ENCODE assay signal across 26 mouse cellular contexts in genomic region chr2:72320661-72321060, GRCm38 (mm10). TPM values are rescaled to one million over a fixed set of nuclear protein-coding genes. Genes with fewer than 3 reads are reported as not detected.
DNase-seq lines count a peak whose midpoint lies in the region; ATAC-seq and TF ChIP-seq lines count a peak whose summit lies in the region.
"Had no signal": no experiment of that assay in that cellular context is flagged by ENCODE, and none has a peak within 500 bp of the region (broad histone marks: within the 10 kb centered on the region; RNA-seq: fewer than 3 reads in every experiment).

No protein-coding gene starts in this region.

- H3K9me3 ChIP-seq in kidney, postnatal 0 days (replicated peaks; ENCODE audit: low read length), result no peaks in the 10 kb centered on the region
- H3K9me3 ChIP-seq: embryonic facial prominence, embryonic 12.5 days; embryonic facial prominence, embryonic 15.5 days; G1E; hindbrain, embryonic 10.5 days; hindbrain, embryonic 13.5 days had no signal

- no peak overlapping the region for H3K27ac ChIP-seq in kidney, postnatal 0 days
- H3K27ac ChIP-seq: embryonic facial prominence, embryonic 12.5 days; embryonic facial prominence, embryonic 15.5 days; hindbrain, embryonic 10.5 days; hindbrain, embryonic 13.5 days had no signal

- no peaks in the 10 kb centered on the region for H3K36me3 ChIP-seq in kidney, postnatal 0 days (ENCODE audit: insufficient read depth, low read length)
- H3K36me3 ChIP-seq: embryonic facial prominence, embryonic 12.5 days; embryonic facial prominence, embryonic 15.5 days; hindbrain, embryonic 10.5 days; hindbrain, embryonic 13.5 days had no signal

- H3K4me1 ChIP-seq in kidney, postnatal 0 days (replicated peaks; ENCODE audit: insufficient read depth, low read length), result peaks cover 30% of the 10 kb centered on the region

- peak; percentile 87 for DNase-seq in heart, adult 11 months
- no peak for DNase-seq in heart, postnatal 25 days (ENCODE audit: low spot score)
- DNase-seq in kidney, postnatal 0 days (ENCODE audit: low spot score), result peak; percentile 61
- DNase-seq in kidney, adult 9 months, result no peak
- peak; percentile 77 for DNase-seq in 416B (ENCODE audit: low read depth)
- no peak for DNase-seq in cerebellum, postnatal 10 days
- no peak for DNase-seq in lung, postnatal 25 days (ENCODE audit: low spot score)
- DNase-seq: adrenal gland, postnatal 10 days; adrenal gland, postnatal 36 days; cerebellum, adult 18-20 months; cerebellum, adult 9-10 months; cerebellum, postnatal 25 days; forebrain, postnatal 0 days; gastrocnemius, postnatal 10 days; gastrocnemius, postnatal 36 days; heart, postnatal 36 days had no signal

- WGBS in kidney, postnatal 0 days, result 43% methylated on average over 2 of the region's 2 CpGs

- no peak overlapping the region for H3K4me3 ChIP-seq in kidney, postnatal 0 days (replicated peaks; ENCODE audit: low read depth, low read length)
- H3K4me3 ChIP-seq: embryonic facial prominence, embryonic 12.5 days; embryonic facial prominence, embryonic 15.5 days; hindbrain, embryonic 10.5 days; hindbrain, embryonic 13.5 days had no signal

- no peak overlapping the region for H3K4me2 ChIP-seq in kidney, postnatal 0 days (ENCODE audit: low read length)
- H3K4me2 ChIP-seq: embryonic facial prominence, embryonic 12.5 days; embryonic facial prominence, embryonic 15.5 days; heart, embryonic 11.5 days; hindbrain, embryonic 13.5 days had no signal

- intact Hi-C loops in heart, postnatal 25 days (cut with DNase I), result no loop called here

- ATAC-seq in kidney, postnatal 0 days (replicated peaks; ENCODE audit: low FRiP score, low read depth), result no peak
- ATAC-seq: forebrain, embryonic 14.5 days; forebrain, postnatal 0 days; hindbrain, embryonic 16.5 days; Patski had no signal

- H3K9ac ChIP-seq in kidney, postnatal 0 days (ENCODE audit: low read depth, low read length), result no peak overlapping the region
- H3K9ac ChIP-seq: embryonic facial prominence, embryonic 12.5 days; embryonic facial prominence, embryonic 15.5 days; forebrain, postnatal 0 days; hindbrain, embryonic 13.5 days had no signal

- TF ChIP-seq CTCF in kidney, postnatal 0 days (IDR thresholded peaks at IDR 0.05; ENCODE audit: low read depth), result no peak

- no peaks in the 10 kb centered on the region for H3K27me3 ChIP-seq in kidney, postnatal 0 days (ENCODE audit: insufficient read depth, low read length)
- H3K27me3 ChIP-seq: CH12.LX; embryonic facial prominence, embryonic 12.5 days; embryonic facial prominence, embryonic 15.5 days; hindbrain, embryonic 13.5 days; Patski had no signal

RNA-seq across cellular contexts. Expression of gene Map3k20, which starts 35.2 kb away (rescaled TPM):
- 100 to 1,000 TPM; 271 to 291 TPM for total RNA-seq in heart, postnatal 25 days (2021)
- polyA plus RNA-seq in kidney, postnatal 0 days (2015; fragmentation: Nextera tagmentation; extraction: Ambion mirVana), result 10.1 and 11.5 TPM in 2 replicates

Comparison
In these comparisons a context has a peak if more than half of its experiments do, and no peak if none do; other contexts are left out.
1. DNase-seq: peak in heart, adult 11 months (single experiment), kidney, postnatal 0 days (single experiment) and 416B (single experiment); none in heart, postnatal 25 days (single experiment), kidney, adult 9 months (single experiment), cerebellum, postnatal 10 days (0 of 2) and lung, postnatal 25 days (single experiment).